Mouse (Mus musculus): Measurements from ENCODE around the gene P3h4.
A peak's percentile ranks its signal among the peaks of the same experiment; 100 is the strongest.

- TF ChIP-seq EP300 (IDR thresholded peaks at IDR 0.05) = peak; percentile 56; the same call in 1 of the 2 replicates
- peak; percentile 37 for TF ChIP-seq CTCF (IDR thresholded peaks at IDR 0.05)
Measured at GRCm38 (mm10) chr11:100395861-100396631, 18.6 kb downstream of the P3h4 start.

All from lung, postnatal 0 days (tissue).